Mouse (Mus musculus) heart, embryonic 16.5 days (tissue): ENCODE results near the gene Shisa6. TPM values are rescaled to one million over a fixed set of nuclear protein-coding genes. Genes with fewer than 3 reads are reported as not detected.

Experiments used
- ATAC-seq: fragments of 200-750 bp; cut with Nextera tagmentation; replicated peaks from 2 replicates; pipeline ENCODE4 v1.8.0; 2017; ENCODE audit warnings: moderate number of reproducible peaks; ENCODE audit not compliant: insufficient read depth, low FRiP score; ENCODE audit errors: extremely low read depth
- H3K27ac ChIP-seq: fragments of 300-500 bp; sonication (generic); 2 replicates; pipeline ENCODE4 v1.5.1; 2014; ENCODE audit warnings: mild to moderate bottlenecking, low read length, control low read depth, moderate library complexity
- H3K27me3 ChIP-seq: fragments of 300-500 bp; sonication (generic); 2 replicates; pipeline ENCODE4 v1.6.1; 2014; ENCODE audit warnings: low read length, mixed read lengths; ENCODE audit not compliant: control insufficient read depth, insufficient read depth
- H3K36me3 ChIP-seq: fragments of 300-500 bp; sonication (generic); 2 replicates; pipeline ENCODE4 v1.6.1; 2014; ENCODE audit not compliant: control insufficient read depth, insufficient read depth
- H3K4me1 ChIP-seq: fragments of 300-500 bp; sonication (generic); 2 replicates; pipeline ENCODE4 v1.6.1; 2014; ENCODE audit warnings: low read length, mixed read lengths; ENCODE audit not compliant: control insufficient read depth, insufficient read depth
- H3K4me2 ChIP-seq: fragments of 300-500 bp; sonication (generic); 2 replicates; pipeline ENCODE4 v1.6.1; 2014; ENCODE audit warnings: low read depth, mild to moderate bottlenecking, control low read depth, low read length
- H3K4me3 ChIP-seq: fragments of 300-500 bp; sonication (generic); 2 replicates; pipeline ENCODE4 v1.5.1; 2014; ENCODE audit warnings: mild to moderate bottlenecking, control low read depth, low read length
- H3K9ac ChIP-seq: fragments of 300-500 bp; sonication (generic); 2 replicates; pipeline ENCODE4 v1.6.1; 2014; ENCODE audit warnings: low read length, control low read depth
- H3K9me3 ChIP-seq: fragments of 300-500 bp; sonication (generic); replicated peaks from 2 replicates; pipeline ENCODE4 v1.6.1; 2016; ENCODE audit warnings: low read length; ENCODE audit not compliant: control insufficient read depth
- WGBS: fragments of 180-500 bp; shearing (Covaris S2); extraction: QIAGEN DNeasy Blood & Tissue Kit; methylation state at CpG from one replicate; pipeline ENCODE4 v1.1.7; 2014; 5-methylcytosine and 5-hydroxymethylcytosine counted together
- polyA plus RNA-seq: library from polyadenylated mRNA; unstranded; fragments of >200 nt; fragmentation: Nextera tagmentation; extraction: Ambion mirVana; gene quantifications from 2 replicates; pipeline ENCODE4 v1.2.1, GENCODE M21; 2015

Shisa6 gene
- polyA plus RNA-seq, 1 experiment from 2014 or later, result 0.35 TPM

- no peaks in the 10 kb centered on the region for H3K4me1 ChIP-seq
- no peak overlapping the region for H3K9ac ChIP-seq
- no peak overlapping the region for H3K4me3 ChIP-seq
- no peaks in the 10 kb centered on the region for H3K27me3 ChIP-seq
- no peaks in the 10 kb centered on the region for H3K9me3 ChIP-seq
- H3K4me2 ChIP-seq, result no peak overlapping the region
- no peak for ATAC-seq
- WGBS, result 60% methylated on average over 2 of the region's 2 CpGs
- H3K36me3 ChIP-seq, result no peaks in the 10 kb centered on the region
- no peak overlapping the region for H3K27ac ChIP-seq
These were observed 24.8 kb downstream of the Shisa6 start for GRCm38 (mm10) chr11:66500951-66501350.

GRCm38 (mm10) chr11:66498857-66499445, 26.8 kb downstream of the Shisa6 start:
- no peaks in the 10 kb centered on the region for H3K9me3 ChIP-seq
- ATAC-seq, result no peak
- no peak overlapping the region for H3K27ac ChIP-seq
- H3K27me3 ChIP-seq, result no peaks in the 10 kb centered on the region
- WGBS, result 62% methylated on average over 9 of the region's 9 CpGs
- H3K36me3 ChIP-seq, result no peaks in the 10 kb centered on the region
- H3K9ac ChIP-seq, result no peak overlapping the region
- H3K4me1 ChIP-seq, result no peaks in the 10 kb centered on the region
- no peak overlapping the region for H3K4me3 ChIP-seq
- no peak overlapping the region for H3K4me2 ChIP-seq

GRCm38 (mm10) chr11:66496235-66496634, 29.5 kb downstream of the Shisa6 start:
- Histone ChIP-seq H3K4me1 (no peaks in the 10 kb centered on the region), H3K9ac (no peak overlapping the region), H3K4me2 (no peak overlapping the region), H3K27ac (no peak overlapping the region), H3K9me3 (no peaks in the 10 kb centered on the region), H3K4me3 (no peak overlapping the region), H3K27me3 (no peaks in the 10 kb centered on the region), H3K36me3 (no peaks in the 10 kb centered on the region)
- no peak for ATAC-seq
- whole genome bisulfite sequencing, result 66% methylated on average over 9 of the region's 9 CpGs

GRCm38 (mm10) chr11:66494391-66494790, 31.4 kb downstream of the Shisa6 start:
- Histone ChIP-seq H3K4me2 (no peak overlapping the region), H3K36me3 (no peaks in the 10 kb centered on the region), H3K4me3 (no peak overlapping the region), H3K27me3 (no peaks in the 10 kb centered on the region), H3K4me1 (no peaks in the 10 kb centered on the region), H3K9ac (no peak overlapping the region), H3K9me3 (no peaks in the 10 kb centered on the region), H3K27ac (no peak overlapping the region)
- WGBS, result 75% methylated on average over 3 of the region's 3 CpGs
- no peak for ATAC-seq

GRCm38 (mm10) chr11:66487765-66488164, 38.0 kb downstream of the Shisa6 start:
- WGBS, result 42% methylated on average over 4 of the region's 4 CpGs
- no peaks in the 10 kb centered on the region for H3K9me3 ChIP-seq
- H3K9ac ChIP-seq, result no peak overlapping the region
- no peaks in the 10 kb centered on the region for H3K27me3 ChIP-seq
- H3K4me1 ChIP-seq, result peaks cover 8% of the 10 kb centered on the region
- no peak overlapping the region for H3K4me2 ChIP-seq
- H3K36me3 ChIP-seq, result no peaks in the 10 kb centered on the region
- H3K4me3 ChIP-seq, result no peak overlapping the region
- peak; percentile 69 for ATAC-seq
- peak overlapping the region; percentile 45 for H3K27ac ChIP-seq

GRCm38 (mm10) chr11:66482501-66482900, 43.3 kb downstream of the Shisa6 start:
- Histone ChIP-seq H3K4me3 (no peak overlapping the region), H3K27ac (no peak overlapping the region), H3K36me3 (no peaks in the 10 kb centered on the region), H3K27me3 (no peaks in the 10 kb centered on the region), H3K9ac (no peak overlapping the region), H3K4me2 (no peak overlapping the region), H3K4me1 (peaks cover 2% of the 10 kb centered on the region), H3K9me3 (no peaks in the 10 kb centered on the region)
- no peak for ATAC-seq
- 50% methylated on average over 6 of the region's 6 CpGs for WGBS

GRCm38 (mm10) chr11:66442631-66443030, 83.1 kb downstream of the Shisa6 start:
- H3K27me3 ChIP-seq, result no peaks in the 10 kb centered on the region
- no peak overlapping the region for H3K9ac ChIP-seq
- no peak overlapping the region for H3K27ac ChIP-seq
- H3K36me3 ChIP-seq, result no peaks in the 10 kb centered on the region
- no peaks in the 10 kb centered on the region for H3K4me1 ChIP-seq
- no peak overlapping the region for H3K4me3 ChIP-seq
- ATAC-seq, result no peak
- H3K9me3 ChIP-seq, result no peaks in the 10 kb centered on the region
- WGBS, result 60% methylated on average over 5 of the region's 5 CpGs
- H3K4me2 ChIP-seq, result no peak overlapping the region

- ATAC-seq, result no peak
- Histone ChIP-seq H3K9ac (no peak overlapping the region), H3K27ac (no peak overlapping the region), H3K9me3 (no peaks in the 10 kb centered on the region), H3K4me2 (no peak overlapping the region), H3K36me3 (no peaks in the 10 kb centered on the region), H3K4me1 (no peaks in the 10 kb centered on the region), H3K27me3 (no peaks in the 10 kb centered on the region), H3K4me3 (no peak overlapping the region)
- 84% methylated on average over 6 of the region's 6 CpGs for WGBS
These were observed 99.6 kb downstream of the Shisa6 start for GRCm38 (mm10) chr11:66426129-66426528.

- H3K4me3 ChIP-seq, result no peak overlapping the region
- no peak overlapping the region for H3K9ac ChIP-seq
- no peak overlapping the region for H3K27ac ChIP-seq
- WGBS, result 70% methylated on average over 3 of the region's 3 CpGs
- H3K9me3 ChIP-seq, result no peaks in the 10 kb centered on the region
- H3K4me1 ChIP-seq, result no peaks in the 10 kb centered on the region
- no peak for ATAC-seq
- no peaks in the 10 kb centered on the region for H3K36me3 ChIP-seq
- H3K27me3 ChIP-seq, result no peaks in the 10 kb centered on the region
- H3K4me2 ChIP-seq, result no peak overlapping the region
These were observed 107.5 kb downstream of the Shisa6 start for GRCm38 (mm10) chr11:66418216-66418615.
